Mouse (Mus musculus) neural tube, embryonic 13.5 days (tissue): Measurements from ENCODE around the gene Foxd2. TPM values are rescaled to one million over a fixed set of nuclear protein-coding genes. Genes with fewer than 3 reads are reported as not detected.

Experiments
- ATAC-seq: fragments of 200-750 bp; cut with Nextera tagmentation; 2 replicates; pipeline ENCODE4 v1.8.0; 2017; ENCODE audit warnings: low read depth, mild to moderate bottlenecking, moderate TSS enrichment, moderate library complexity
- H3K27ac ChIP-seq: fragments of 300-500 bp; sonication (generic); replicated peaks from 2 replicates; pipeline ENCODE4 v1.5.1; 2015; ENCODE audit warnings: moderate library complexity, mild to moderate bottlenecking, inconsistent platforms
- H3K27me3 ChIP-seq: fragments of 300-500 bp; sonication (generic); 2 replicates; pipeline ENCODE4 v1.6.1; 2015; ENCODE audit warnings: mild to moderate bottlenecking, inconsistent platforms
- H3K36me3 ChIP-seq: fragments of 300-500 bp; sonication (generic); 2 replicates; pipeline ENCODE4 v1.6.1; 2015; ENCODE audit warnings: mild to moderate bottlenecking, inconsistent platforms
- H3K4me1 ChIP-seq: fragments of 300-500 bp; sonication (generic); replicated peaks from 2 replicates; pipeline ENCODE4 v1.6.1; 2015; ENCODE audit warnings: inconsistent platforms
- H3K4me2 ChIP-seq: fragments of 300-500 bp; sonication (generic); 2 replicates; pipeline ENCODE4 v1.6.1; 2015; ENCODE audit warnings: inconsistent platforms, mild to moderate bottlenecking, moderate library complexity
- H3K4me3 ChIP-seq: fragments of 300-500 bp; sonication (generic); 2 replicates; pipeline ENCODE4 v1.5.1; 2015; ENCODE audit warnings: mild to moderate bottlenecking, inconsistent platforms
- H3K9ac ChIP-seq: fragments of 300-500 bp; sonication (generic); 2 replicates; pipeline ENCODE4 v1.6.1; 2015; ENCODE audit warnings: moderate library complexity, mild to moderate bottlenecking, inconsistent platforms
- H3K9me3 ChIP-seq: fragments of 300-500 bp; sonication (generic); 2 replicates; pipeline ENCODE4 v1.6.1; 2016; ENCODE audit warnings: inconsistent platforms
- WGBS: fragments of 180-500 bp; shearing (Covaris S2); methylation state at CpG from one replicate; pipeline ENCODE4 v1.1.7; 2015; 5-methylcytosine and 5-hydroxymethylcytosine counted together
- polyA plus RNA-seq: library from polyadenylated mRNA; unstranded; fragments of >200 nt; fragmentation: Nextera tagmentation; extraction: Ambion mirVana; gene quantifications from 2 replicates; pipeline ENCODE4 v1.2.1, GENCODE M21; 2015

The Foxd2 gene
- 0.50 and 0.62 TPM in 2 replicates for polyA plus RNA-seq

DNA sequence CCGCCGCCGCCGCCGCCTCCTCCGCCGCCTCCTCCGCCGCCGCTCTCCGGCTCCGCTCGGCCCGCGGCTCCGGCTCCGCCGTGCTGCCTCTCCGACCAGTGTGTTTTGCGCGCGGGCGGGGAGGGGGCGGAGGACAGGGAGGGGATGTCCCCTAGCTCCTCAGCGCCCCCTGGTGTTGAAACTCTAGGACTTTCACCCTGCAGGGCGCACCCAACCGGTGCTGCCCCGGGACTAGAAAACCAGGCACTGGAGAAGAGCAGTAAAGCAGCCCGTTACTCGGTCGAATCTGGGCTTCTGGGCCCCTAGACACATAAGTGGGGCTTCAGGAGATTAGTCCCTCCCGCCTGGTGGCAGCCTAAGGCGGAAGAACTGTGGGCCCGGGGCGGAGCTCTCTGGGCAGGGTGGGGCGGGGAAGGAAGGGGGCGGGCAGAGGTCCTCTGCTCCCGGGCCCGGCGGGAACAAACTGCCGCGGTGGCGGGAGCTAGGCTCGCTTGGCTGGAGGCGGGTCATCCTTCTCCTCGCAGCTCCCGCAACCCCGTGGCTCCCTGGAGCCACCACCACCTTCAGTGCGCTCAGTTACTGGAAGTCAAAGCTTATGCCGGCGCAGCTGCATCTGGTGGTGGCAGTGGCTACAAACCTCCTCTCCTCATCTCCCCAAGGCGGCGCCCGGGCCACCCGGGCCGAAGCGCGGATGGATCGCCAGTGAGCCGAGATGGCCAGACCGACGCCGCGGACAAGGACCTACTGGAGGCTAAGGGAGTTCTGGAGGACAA, at the start of gene Foxd2:
Gene Foxd2 (minus strand): TSS at position 45 of the 773 bp plus-strand sequence.
- Histone ChIP-seq H3K9ac (peak within 1 kb of the TSS; percentile 60), H3K4me3 (peak within 1 kb of the TSS; percentile 42), H3K27ac (no peak within 1 kb of the TSS), H3K4me2 (peak within 1 kb of the TSS; percentile 61), H3K27me3 (peaks cover 100% of the 10 kb centered on the region), H3K4me1 (peaks cover 36% of the 10 kb centered on the region), H3K36me3 (no peaks in the 10 kb centered on the region), H3K9me3 (no peaks in the 10 kb centered on the region; the same call in 1 of the 2 replicates)
- WGBS = 1% methylated on average over 55 of the region's 64 CpGs
- peak; percentile 78 for ATAC-seq

GRCm38 (mm10) chr4:114958231-114958630, 49.6 kb upstream of the Foxd2 start:
- H3K27ac ChIP-seq = no peak overlapping the region
- H3K9ac ChIP-seq = no peak overlapping the region
- 95% methylated on average over 2 of the region's 2 CpGs for WGBS
- no peaks in the 10 kb centered on the region for H3K9me3 ChIP-seq
- H3K4me2 ChIP-seq = no peak overlapping the region
- H3K27me3 ChIP-seq = no peaks in the 10 kb centered on the region
- no peaks in the 10 kb centered on the region for H3K4me1 ChIP-seq
- ATAC-seq = no peak
- H3K4me3 ChIP-seq = no peak overlapping the region
- peaks cover 30% of the 10 kb centered on the region for H3K36me3 ChIP-seq

DNA sequence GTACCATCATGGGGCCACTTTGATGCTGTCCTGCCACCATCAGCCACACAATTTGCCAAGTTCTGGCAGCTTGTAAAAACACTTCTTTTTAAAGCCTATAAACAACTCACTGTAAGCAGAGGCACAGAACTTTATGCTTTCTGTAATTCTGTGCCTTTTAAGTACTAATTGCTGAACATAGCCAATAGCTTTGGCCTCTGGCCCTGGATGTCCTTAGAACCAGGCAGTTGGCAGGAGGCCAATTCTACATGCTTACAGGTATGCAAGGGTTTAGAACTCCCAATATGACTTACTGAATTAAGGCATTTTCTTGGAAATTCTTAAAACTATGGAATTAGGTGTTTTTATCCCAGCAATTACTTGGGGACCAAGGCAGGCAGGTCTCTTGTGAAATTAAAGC, 48.7 kb upstream of the Foxd2 start:
- no peak for ATAC-seq
- Histone ChIP-seq H3K27ac (no peak overlapping the region), H3K4me3 (no peak overlapping the region)

DNA sequence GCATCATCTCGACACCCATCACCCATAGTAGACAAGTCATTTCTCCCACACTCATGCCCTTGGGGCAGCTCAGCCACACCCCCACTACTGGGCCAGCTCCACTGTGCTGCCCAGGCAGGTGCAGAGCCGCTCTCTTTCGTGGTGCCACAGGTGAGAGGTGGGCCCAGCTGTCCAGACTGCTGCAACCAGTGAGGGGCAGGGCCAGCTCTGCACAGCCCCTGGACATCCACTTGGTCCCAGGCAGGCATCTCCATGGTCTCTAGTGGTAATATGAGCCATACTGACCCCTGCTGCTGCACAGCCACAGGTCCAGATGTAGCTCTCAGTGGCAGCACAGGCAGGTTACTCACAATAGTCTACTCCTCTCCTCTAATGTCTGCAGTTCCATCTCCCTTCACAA, 44.5 kb upstream of the Foxd2 start:
- Histone ChIP-seq H3K27ac (no peak overlapping the region), H3K27me3 (peaks cover 7% of the 10 kb centered on the region), H3K4me2 (no peak overlapping the region), H3K9me3 (no peaks in the 10 kb centered on the region), H3K9ac (no peak overlapping the region), H3K4me3 (no peak overlapping the region), H3K36me3 (no peaks in the 10 kb centered on the region), H3K4me1 (no peaks in the 10 kb centered on the region)
- WGBS = 89% methylated on average over 3 of the region's 3 CpGs
- ATAC-seq = 0 out of 2 replicates have a peak, but pooled peaks have one; percentile 15

More for the DNA sequence above, 48.7 kb upstream of the Foxd2 start:
- H3K9me3 ChIP-seq = no peaks in the 10 kb centered on the region
- H3K4me2 ChIP-seq = no peak overlapping the region
- H3K4me1 ChIP-seq = no peaks in the 10 kb centered on the region
- peaks cover 22% of the 10 kb centered on the region for H3K36me3 ChIP-seq
- no peak overlapping the region for H3K9ac ChIP-seq
- H3K27me3 ChIP-seq = no peaks in the 10 kb centered on the region

GRCm38 (mm10) chr4:114947852-114948481, 39.3 kb upstream of the Foxd2 start:
- peaks cover 39% of the 10 kb centered on the region for H3K27me3 ChIP-seq
- no peak overlapping the region for H3K9ac ChIP-seq
- no peak for ATAC-seq
- WGBS = 67% methylated on average over 7 of the region's 7 CpGs
- H3K27ac ChIP-seq = no peak overlapping the region
- H3K4me1 ChIP-seq = no peaks in the 10 kb centered on the region
- H3K36me3 ChIP-seq = no peaks in the 10 kb centered on the region
- no peak overlapping the region for H3K4me3 ChIP-seq
- H3K9me3 ChIP-seq = no peaks in the 10 kb centered on the region
- H3K4me2 ChIP-seq = no peak overlapping the region

- Histone ChIP-seq H3K9ac (no peak overlapping the region), H3K27me3 (peaks cover 39% of the 10 kb centered on the region), H3K9me3 (no peaks in the 10 kb centered on the region), H3K4me3 (no peak overlapping the region), H3K36me3 (no peaks in the 10 kb centered on the region), H3K4me2 (no peak overlapping the region), H3K27ac (no peak overlapping the region), H3K4me1 (peaks cover 5% of the 10 kb centered on the region)
- WGBS = 33% methylated on average over 6 of the region's 6 CpGs
- ATAC-seq = peak; percentile 76
These were observed 38.7 kb upstream of the Foxd2 start for GRCm38 (mm10) chr4:114947395-114947794.

GRCm38 (mm10) chr4:114946416-114946815, 37.7 kb upstream of the Foxd2 start:
- H3K36me3 ChIP-seq = no peaks in the 10 kb centered on the region
- H3K4me1 ChIP-seq = peaks cover 15% of the 10 kb centered on the region
- no peak for ATAC-seq
- H3K4me3 ChIP-seq = no peak overlapping the region
- H3K9me3 ChIP-seq = no peaks in the 10 kb centered on the region
- H3K9ac ChIP-seq = no peak overlapping the region
- no peak overlapping the region for H3K27ac ChIP-seq
- no peak overlapping the region for H3K4me2 ChIP-seq
- peaks cover 39% of the 10 kb centered on the region for H3K27me3 ChIP-seq
- 89% methylated on average over 4 of the region's 4 CpGs for WGBS

DNA sequence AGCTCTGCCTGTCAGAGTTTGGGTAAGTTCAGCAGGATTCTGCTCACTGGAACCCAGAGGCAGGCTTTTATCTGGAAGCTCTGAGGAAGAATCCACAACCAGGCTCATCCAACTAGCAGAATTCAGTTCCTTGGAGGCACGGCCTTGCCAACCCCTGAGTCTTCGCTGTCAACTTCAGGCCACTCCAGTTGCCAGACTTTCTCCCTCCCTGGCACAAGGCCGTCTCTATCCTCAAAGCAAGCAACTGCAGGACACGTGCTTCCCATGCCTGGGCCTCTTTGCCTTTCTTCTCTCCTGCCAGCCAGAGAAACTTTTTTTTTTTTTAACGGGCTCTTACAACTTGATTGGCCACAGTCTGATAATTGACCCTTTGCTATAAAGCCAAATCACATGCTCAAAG, 36.3 kb upstream of the Foxd2 start:
- H3K36me3 ChIP-seq = no peaks in the 10 kb centered on the region
- peaks cover 16% of the 10 kb centered on the region for H3K4me1 ChIP-seq
- no peaks in the 10 kb centered on the region for H3K9me3 ChIP-seq
- WGBS = 16% methylated on average over 5 of the region's 5 CpGs
- no peak for ATAC-seq
- H3K4me3 ChIP-seq = no peak overlapping the region
- no peak overlapping the region for H3K27ac ChIP-seq
- H3K9ac ChIP-seq = no peak overlapping the region
- peaks cover 41% of the 10 kb centered on the region for H3K27me3 ChIP-seq
- no peak overlapping the region for H3K4me2 ChIP-seq

DNA sequence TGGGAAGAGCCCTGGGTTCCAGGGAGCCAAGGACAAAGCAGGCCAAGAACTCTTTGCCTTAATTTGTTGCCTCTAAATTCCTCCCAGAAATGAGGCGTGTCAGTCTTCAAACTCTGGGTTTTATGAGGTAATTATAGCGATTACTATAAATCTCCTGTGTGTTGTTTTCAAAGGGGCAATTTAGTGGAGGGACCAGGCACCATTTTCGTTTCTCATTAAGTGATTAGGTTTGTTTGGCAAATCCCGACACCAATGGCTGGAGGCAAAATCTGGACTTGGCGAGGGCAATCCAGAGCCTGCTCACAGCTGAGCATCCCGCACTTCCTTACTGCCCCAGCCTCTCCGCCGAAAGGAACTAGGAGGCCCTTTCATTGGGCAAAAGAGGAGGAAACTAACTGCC, 33.9 kb upstream of the Foxd2 start:
- WGBS = 5% methylated on average over 8 of the region's 8 CpGs
- H3K4me1 ChIP-seq = peaks cover 16% of the 10 kb centered on the region
- H3K9me3 ChIP-seq = no peaks in the 10 kb centered on the region
- no peak overlapping the region for H3K4me3 ChIP-seq
- H3K36me3 ChIP-seq = no peaks in the 10 kb centered on the region
- no peak for ATAC-seq
- no peak overlapping the region for H3K4me2 ChIP-seq
- no peak overlapping the region for H3K9ac ChIP-seq
- H3K27ac ChIP-seq = no peak overlapping the region
- H3K27me3 ChIP-seq = peaks cover 49% of the 10 kb centered on the region

DNA sequence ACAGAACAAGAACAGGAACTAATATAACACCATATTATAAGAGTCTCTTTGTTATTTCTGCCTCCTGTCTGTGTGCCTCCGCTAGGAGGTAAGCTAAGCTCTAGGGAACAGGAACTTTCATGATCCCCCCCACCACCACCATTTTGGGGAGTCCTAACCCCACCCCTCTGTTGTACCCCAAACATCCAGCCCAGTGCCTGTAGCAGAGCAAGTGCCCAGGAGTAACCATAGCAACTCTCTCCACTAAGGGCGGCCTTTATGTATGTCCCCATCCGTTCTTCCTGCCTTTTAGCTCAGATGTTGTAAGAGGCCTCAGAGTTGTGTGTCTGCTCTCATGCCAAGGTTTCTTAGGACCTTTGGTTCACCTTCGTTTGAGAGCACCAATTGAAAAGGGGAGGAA, 33.4 kb upstream of the Foxd2 start:
- 29% methylated on average over 4 of the region's 4 CpGs for WGBS
- Histone ChIP-seq H3K4me3 (no peak overlapping the region), H3K27me3 (peaks cover 50% of the 10 kb centered on the region), H3K9me3 (no peaks in the 10 kb centered on the region), H3K4me2 (no peak overlapping the region), H3K36me3 (no peaks in the 10 kb centered on the region), H3K27ac (no peak overlapping the region), H3K9ac (no peak overlapping the region), H3K4me1 (peaks cover 16% of the 10 kb centered on the region)
- ATAC-seq = no peak

DNA sequence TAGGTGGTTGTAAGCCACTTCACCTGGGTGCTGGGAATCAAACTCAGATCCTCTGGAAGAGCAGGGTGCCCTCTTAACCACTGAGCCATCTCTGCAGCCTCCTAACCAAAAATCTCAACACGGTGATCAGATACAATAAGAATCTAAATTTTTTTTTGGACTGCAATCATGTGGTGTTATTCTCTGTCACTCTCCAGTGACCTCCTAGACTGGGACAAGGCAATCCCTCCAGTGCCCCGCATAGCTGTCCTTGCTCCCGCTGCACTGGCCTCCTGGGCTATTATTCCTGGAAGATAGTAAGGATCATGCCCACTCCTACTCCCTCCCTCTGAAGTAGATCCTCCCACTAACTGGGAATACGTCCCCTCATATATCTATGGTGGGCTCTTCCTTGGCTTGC, 32.6 kb upstream of the Foxd2 start:
- Histone ChIP-seq H3K9me3 (no peaks in the 10 kb centered on the region), H3K9ac (no peak overlapping the region), H3K4me1 (peaks cover 16% of the 10 kb centered on the region), H3K4me2 (no peak overlapping the region), H3K36me3 (no peaks in the 10 kb centered on the region), H3K4me3 (no peak overlapping the region), H3K27ac (no peak overlapping the region), H3K27me3 (peaks cover 42% of the 10 kb centered on the region)
- WGBS = 68% methylated on average over 4 of the region's 4 CpGs
- no peak for ATAC-seq

DNA sequence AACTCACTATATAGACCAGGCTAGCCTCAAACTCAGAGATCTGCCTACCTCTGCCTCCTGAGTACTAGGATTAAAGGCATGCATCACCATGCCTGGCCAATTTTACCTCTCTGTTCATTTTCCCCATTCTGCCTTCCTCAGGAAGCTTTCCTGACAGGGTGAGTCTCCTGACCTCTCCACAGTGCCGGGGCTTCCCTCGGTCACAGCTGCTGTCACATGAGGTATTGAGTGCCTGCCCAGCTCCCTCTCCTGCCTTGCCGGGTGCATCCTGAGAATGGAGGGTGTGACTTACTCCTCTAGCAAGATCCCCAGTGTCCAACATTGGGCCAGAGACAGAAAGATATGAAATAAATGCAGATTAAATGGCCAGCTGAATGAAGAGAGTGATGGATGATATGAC, 29.6 kb upstream of the Foxd2 start:
- Histone ChIP-seq H3K27ac (no peak overlapping the region), H3K27me3 (peaks cover 19% of the 10 kb centered on the region; the same call in 1 of the 2 replicates), H3K9ac (no peak overlapping the region), H3K4me3 (no peak overlapping the region), H3K4me1 (peaks cover 16% of the 10 kb centered on the region), H3K9me3 (no peaks in the 10 kb centered on the region), H3K4me2 (no peak overlapping the region), H3K36me3 (no peaks in the 10 kb centered on the region)
- no peak for ATAC-seq
- WGBS = 60% methylated on average over 3 of the region's 3 CpGs
